Mouse (Mus musculus) left cerebral cortex, adult 18-20 months (tissue): ENCODE measurements around the gene Gm49392. TPM values are rescaled to one million over a fixed set of nuclear protein-coding genes. Genes with fewer than 3 reads are reported as not detected.

ENCODE experiments used
- total RNA-seq, 2 experiments: library from RNA; stranded (reverse); gene quantifications; 2 replicates each; pipeline ENCODE4 v1.2.3; 2021

The Gm49392 gene
- total RNA-seq, 2 experiments from 2014 or later = 0.51 TPM; not detected in 1

Other genes starting within 250 kb of the Gm49392 start
- not detected for gene BC051665, start 110.5 kb downstream of the Gm49392 start, total RNA-seq
- not detected for gene Ctsll3, start 94.0 kb downstream of the Gm49392 start, total RNA-seq
- gene 4930486L24Rik, start 32.4 kb downstream of the Gm49392 start, total RNA-seq = not detected
- gene Ctla2b, start 553 bp upstream of the Gm49392 start, total RNA-seq = 1 to 10 TPM; 1.9 to 2.2 TPM
- gene Tpbpb, start 8.0 kb upstream of the Gm49392 start, total RNA-seq = not detected
- not detected for gene Gm49393, start 38.7 kb upstream of the Gm49392 start, total RNA-seq
- under 1 TPM; 0.49 to 0.66 TPM for gene Gm49391, start 39.7 kb upstream of the Gm49392 start, total RNA-seq
- 10 to 100 TPM; 15.6 to 17.2 TPM for gene Ctla2a, start 39.7 kb upstream of the Gm49392 start, total RNA-seq
- gene Tpbpa, start 45.1 kb upstream of the Gm49392 start, total RNA-seq = not detected
- not detected for gene Ctsj, start 109.1 kb upstream of the Gm49392 start, total RNA-seq
- gene Ctsq, start 143.7 kb upstream of the Gm49392 start, total RNA-seq = not detected